Mouse (Mus musculus): ENCODE results near the gene Mrpl51.
A peak's percentile ranks its signal among the peaks of the same experiment; 100 is the strongest.

Mrpl51 gene

DNA sequence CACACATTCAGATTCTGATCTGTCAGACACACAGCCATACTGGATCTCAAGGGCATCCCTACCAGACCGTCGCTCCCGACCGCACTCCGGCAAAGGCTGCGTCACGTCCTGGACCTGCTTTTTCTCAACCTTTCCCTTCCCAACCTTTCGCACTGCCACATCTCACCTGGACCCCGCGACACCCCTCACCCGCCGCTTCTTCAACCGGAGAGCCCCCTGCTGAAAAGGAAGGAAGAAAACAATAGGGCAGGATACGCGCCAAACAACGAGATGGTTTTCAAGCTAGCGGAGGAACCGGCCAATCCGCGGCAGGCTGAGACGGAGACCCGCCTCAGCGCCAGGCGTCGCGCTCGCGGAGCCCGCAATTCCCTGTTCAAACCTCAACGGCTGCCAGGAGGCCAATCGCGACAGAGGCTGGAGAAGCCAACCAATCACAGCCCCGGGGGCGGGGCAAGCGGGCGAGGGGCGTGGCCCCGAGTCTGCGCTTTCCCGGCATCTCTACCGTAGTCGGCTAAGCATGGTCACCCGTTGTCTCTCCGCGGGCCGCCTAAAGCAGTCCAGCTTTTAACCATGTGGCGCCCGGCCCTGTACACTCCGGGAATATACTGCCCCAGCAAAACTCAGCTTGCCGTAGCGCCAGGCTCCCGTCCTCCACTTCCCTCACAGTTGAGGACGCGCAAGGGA, at the start of gene Mrpl51, which contains the start of gene Ncapd2:
Gene Mrpl51 (plus strand): TSS at position 470 of the 684 bp plus-strand sequence.
Gene Ncapd2 (minus strand): TSS at position 370 of the 684 bp plus-strand sequence.
- H3K36me3 ChIP-seq (ENCODE audit: insufficient read depth, low read length) = peaks cover 58% of the 10 kb centered on the region
- H3K4me1 ChIP-seq (replicated peaks; ENCODE audit: low read depth, low read length) = peaks cover 49% of the 10 kb centered on the region
- no peak for TF ChIP-seq NANOG (IDR thresholded peaks at IDR 0.05; ENCODE audit: borderline replicate concordance, low read length)
- TF ChIP-seq POU5F1 (IDR thresholded peaks at IDR 0.05; ENCODE audit: borderline replicate concordance, low read length) = no peak
- no peak for TF ChIP-seq CTCF (conservative IDR thresholded peaks at IDR 0.05; ENCODE audit: low read length)
- peak within 1 kb of the TSS; percentile 96 for H3K4me3 ChIP-seq (replicated peaks; ENCODE audit: low read length)
- no peaks in the 10 kb centered on the region for H3K27me3 ChIP-seq (ENCODE audit: insufficient read depth, low read length)
- H3K9me3 ChIP-seq (ENCODE audit: low read length) = no peaks in the 10 kb centered on the region

DNA sequence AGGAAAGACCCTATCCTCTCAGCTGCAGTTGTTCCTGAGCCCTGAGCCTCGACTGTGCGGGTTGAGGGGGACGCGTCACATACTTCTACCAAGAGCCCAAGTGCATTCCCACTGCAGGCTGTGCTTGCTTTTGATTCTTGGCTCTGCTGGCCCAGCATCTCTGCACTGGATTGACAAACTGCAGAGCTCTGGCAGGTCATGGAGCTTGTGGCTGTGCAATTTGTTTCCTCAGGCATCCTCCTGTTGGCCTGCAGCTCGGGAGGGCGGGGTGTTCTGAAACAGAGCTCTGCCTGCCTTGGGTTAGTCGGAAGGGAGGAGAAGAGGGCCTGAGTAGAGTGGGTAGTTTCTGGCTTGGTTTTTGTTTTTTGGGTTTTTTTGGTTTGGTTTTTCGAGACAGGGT, 49.2 kb upstream of the Mrpl51 start:
- no peak overlapping the region for H3K4me3 ChIP-seq (replicated peaks; ENCODE audit: low read length)
- H3K27me3 ChIP-seq (ENCODE audit: insufficient read depth, low read length) = no peaks in the 10 kb centered on the region
- H3K36me3 ChIP-seq (ENCODE audit: insufficient read depth, low read length) = peaks cover 88% of the 10 kb centered on the region
- no peaks in the 10 kb centered on the region for H3K9me3 ChIP-seq (ENCODE audit: low read length)
- TF ChIP-seq POU5F1 (IDR thresholded peaks at IDR 0.05; ENCODE audit: borderline replicate concordance, low read length) = no peak
- no peak for TF ChIP-seq NANOG (IDR thresholded peaks at IDR 0.05; ENCODE audit: borderline replicate concordance, low read length)
- TF ChIP-seq CTCF (conservative IDR thresholded peaks at IDR 0.05; ENCODE audit: low read length) = no peak
- peaks cover 88% of the 10 kb centered on the region for H3K4me1 ChIP-seq (replicated peaks; ENCODE audit: low read depth, low read length)

DNA sequence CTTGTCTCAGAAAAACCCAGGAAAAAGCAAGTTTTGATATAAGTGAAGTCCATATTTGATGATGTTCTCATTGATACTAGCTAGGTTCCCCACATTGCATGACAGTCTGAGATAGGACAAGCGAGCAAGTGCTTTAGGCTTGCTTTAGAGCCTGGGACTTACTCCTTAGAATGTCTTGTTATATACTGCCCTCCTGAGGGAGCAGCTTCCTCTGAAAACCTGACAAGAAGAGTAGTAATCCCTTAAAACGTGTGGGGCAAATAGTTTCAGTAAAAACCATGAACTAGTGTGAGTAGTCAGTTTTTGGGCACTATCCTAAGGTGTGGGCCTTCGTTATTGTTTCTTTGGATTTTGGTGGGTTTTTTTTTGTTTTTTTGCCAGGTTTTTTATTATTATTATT, 48.5 kb upstream of the Mrpl51 start:
- Histone ChIP-seq H3K9me3 (ENCODE audit: low read length) (no peaks in the 10 kb centered on the region), H3K4me1 (replicated peaks; ENCODE audit: low read depth, low read length) (peaks cover 89% of the 10 kb centered on the region), H3K4me3 (replicated peaks; ENCODE audit: low read length) (no peak overlapping the region), H3K27me3 (ENCODE audit: insufficient read depth, low read length) (no peaks in the 10 kb centered on the region), H3K36me3 (ENCODE audit: insufficient read depth, low read length) (peaks cover 88% of the 10 kb centered on the region)
- TF ChIP-seq POU5F1 (IDR thresholded peaks at IDR 0.05; ENCODE audit: borderline replicate concordance, low read length) (no peak), CTCF (conservative IDR thresholded peaks at IDR 0.05; ENCODE audit: low read length) (no peak), NANOG (IDR thresholded peaks at IDR 0.05; ENCODE audit: borderline replicate concordance, low read length) (no peak)

DNA sequence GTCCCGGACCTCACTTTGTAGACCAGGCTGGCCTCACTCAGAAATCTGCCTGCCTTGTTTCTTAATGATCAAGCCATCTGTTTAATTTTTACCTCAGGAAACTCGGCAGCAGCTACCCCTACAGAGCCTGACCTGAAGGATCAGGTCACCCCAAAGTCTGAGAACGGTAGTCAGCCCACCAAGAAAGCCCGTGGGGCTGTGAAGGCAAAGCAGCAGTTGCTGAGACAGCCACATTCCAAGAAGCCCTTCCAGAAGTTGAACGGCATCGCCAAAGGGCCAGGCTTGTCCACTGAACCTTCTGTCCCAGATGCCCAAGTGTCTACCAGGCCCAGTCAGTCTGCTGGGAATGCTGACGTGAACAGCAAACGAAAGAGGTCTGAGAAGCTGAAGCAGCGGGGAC, 47.7 kb upstream of the Mrpl51 start:
- H3K27me3 ChIP-seq (ENCODE audit: insufficient read depth, low read length) = no peaks in the 10 kb centered on the region
- peaks cover 87% of the 10 kb centered on the region for H3K36me3 ChIP-seq (ENCODE audit: insufficient read depth, low read length)
- peak overlapping the region; percentile 92; the same call in 1 of the 2 replicates for H3K4me3 ChIP-seq (replicated peaks; ENCODE audit: low read length)
- H3K9me3 ChIP-seq (ENCODE audit: low read length) = no peaks in the 10 kb centered on the region
- H3K4me1 ChIP-seq (replicated peaks; ENCODE audit: low read depth, low read length) = peaks cover 89% of the 10 kb centered on the region
- TF ChIP-seq NANOG (IDR thresholded peaks at IDR 0.05; ENCODE audit: borderline replicate concordance, low read length) (no peak), CTCF (conservative IDR thresholded peaks at IDR 0.05; ENCODE audit: low read length) (no peak), POU5F1 (IDR thresholded peaks at IDR 0.05; ENCODE audit: borderline replicate concordance, low read length) (no peak)

DNA sequence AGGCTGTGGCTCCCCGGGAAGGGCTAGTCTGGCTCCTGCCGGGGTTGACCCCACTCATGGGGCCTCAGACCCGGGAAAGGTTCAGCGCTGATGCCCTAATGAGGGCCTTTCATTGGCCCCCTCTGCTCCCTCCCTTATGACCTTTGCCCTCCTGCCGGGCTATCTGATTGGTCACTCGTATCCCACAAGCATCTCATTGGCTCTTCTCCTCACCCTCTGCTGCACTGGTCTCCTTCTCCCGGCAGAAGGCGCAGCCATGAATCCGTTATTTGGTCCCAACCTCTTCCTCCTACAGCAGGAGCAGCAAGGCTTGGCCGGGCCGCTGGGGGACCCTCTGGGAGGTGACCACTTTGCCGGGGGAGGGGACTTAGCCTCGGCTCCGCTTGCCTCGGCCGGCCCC, 46.6 kb upstream of the Mrpl51 start, which contains the start of gene Iffo1:
Gene Iffo1 (plus strand): TSS at position 241 of the 400 bp plus-strand sequence.
- Histone ChIP-seq H3K36me3 (ENCODE audit: insufficient read depth, low read length) (peaks cover 84% of the 10 kb centered on the region), H3K27me3 (ENCODE audit: insufficient read depth, low read length) (no peaks in the 10 kb centered on the region), H3K9me3 (ENCODE audit: low read length) (no peaks in the 10 kb centered on the region), H3K4me3 (replicated peaks; ENCODE audit: low read length) (peak within 1 kb of the TSS; percentile 92), H3K4me1 (replicated peaks; ENCODE audit: low read depth, low read length) (peaks cover 88% of the 10 kb centered on the region)
- TF ChIP-seq CTCF (conservative IDR thresholded peaks at IDR 0.05; ENCODE audit: low read length) = 0 out of 2 replicates have a peak, but pooled peaks have one; percentile 12
- TF ChIP-seq NANOG (IDR thresholded peaks at IDR 0.05; ENCODE audit: borderline replicate concordance, low read length) = no peak

DNA sequence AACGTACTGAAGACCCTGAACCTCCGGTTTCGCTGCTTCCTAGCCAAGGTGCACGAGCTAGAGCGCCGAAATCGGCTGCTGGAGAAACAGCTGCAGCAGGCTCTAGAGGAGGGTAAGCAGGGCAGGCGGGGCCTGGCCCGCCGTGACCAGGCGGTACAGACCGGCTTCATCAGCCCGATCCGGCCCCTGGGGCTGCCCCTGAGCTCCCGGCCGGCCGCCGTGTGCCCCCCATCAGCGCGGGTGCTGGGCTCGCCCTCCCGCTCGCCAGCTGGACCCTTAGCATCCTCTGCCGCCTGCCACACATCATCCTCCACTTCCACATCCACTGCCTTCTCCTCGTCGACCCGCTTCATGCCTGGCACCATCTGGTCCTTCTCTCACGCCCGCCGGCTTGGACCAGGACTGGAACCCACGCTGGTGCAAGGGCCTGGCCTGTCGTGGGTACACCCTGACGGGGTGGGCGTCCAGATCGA, 46.1 kb upstream of the Mrpl51 start:
- Histone ChIP-seq H3K36me3 (ENCODE audit: insufficient read depth, low read length) (peaks cover 78% of the 10 kb centered on the region), H3K9me3 (ENCODE audit: low read length) (no peaks in the 10 kb centered on the region), H3K27me3 (ENCODE audit: insufficient read depth, low read length) (no peaks in the 10 kb centered on the region), H3K4me1 (replicated peaks; ENCODE audit: low read depth, low read length) (peaks cover 87% of the 10 kb centered on the region), H3K4me3 (replicated peaks; ENCODE audit: low read length) (peak overlapping the region; percentile 92)
- TF ChIP-seq NANOG (IDR thresholded peaks at IDR 0.05; ENCODE audit: borderline replicate concordance, low read length) (no peak), CTCF (conservative IDR thresholded peaks at IDR 0.05; ENCODE audit: low read length) (no peak), POU5F1 (IDR thresholded peaks at IDR 0.05; ENCODE audit: borderline replicate concordance, low read length) (no peak)

DNA sequence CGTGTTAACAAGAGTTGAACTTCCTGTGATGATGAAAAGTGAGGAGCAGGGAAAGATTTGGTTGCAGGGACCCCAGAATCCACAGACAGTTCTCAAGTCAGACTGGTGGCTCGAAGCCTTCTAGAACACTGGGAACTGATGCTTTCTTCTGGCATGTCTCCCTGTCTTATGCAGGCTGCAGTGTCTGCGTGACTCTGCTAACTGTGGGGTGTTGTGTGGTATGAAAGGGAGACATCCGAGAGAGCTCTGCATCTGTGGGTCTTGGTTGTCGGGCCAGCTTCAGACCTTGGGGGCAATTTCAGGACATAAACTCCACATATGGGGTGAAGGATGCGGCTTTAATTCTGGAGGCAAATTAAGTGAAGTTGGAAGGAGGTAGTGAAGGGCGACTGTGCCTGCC, 45.5 kb upstream of the Mrpl51 start:
- Histone ChIP-seq H3K4me3 (replicated peaks; ENCODE audit: low read length) (peak overlapping the region; percentile 92), H3K4me1 (replicated peaks; ENCODE audit: low read depth, low read length) (peaks cover 87% of the 10 kb centered on the region), H3K27me3 (ENCODE audit: insufficient read depth, low read length) (no peaks in the 10 kb centered on the region), H3K9me3 (ENCODE audit: low read length) (no peaks in the 10 kb centered on the region), H3K36me3 (ENCODE audit: insufficient read depth, low read length) (peaks cover 75% of the 10 kb centered on the region)
- TF ChIP-seq POU5F1 (IDR thresholded peaks at IDR 0.05; ENCODE audit: borderline replicate concordance, low read length) (no peak), NANOG (IDR thresholded peaks at IDR 0.05; ENCODE audit: borderline replicate concordance, low read length) (no peak), CTCF (conservative IDR thresholded peaks at IDR 0.05; ENCODE audit: low read length) (no peak)

DNA sequence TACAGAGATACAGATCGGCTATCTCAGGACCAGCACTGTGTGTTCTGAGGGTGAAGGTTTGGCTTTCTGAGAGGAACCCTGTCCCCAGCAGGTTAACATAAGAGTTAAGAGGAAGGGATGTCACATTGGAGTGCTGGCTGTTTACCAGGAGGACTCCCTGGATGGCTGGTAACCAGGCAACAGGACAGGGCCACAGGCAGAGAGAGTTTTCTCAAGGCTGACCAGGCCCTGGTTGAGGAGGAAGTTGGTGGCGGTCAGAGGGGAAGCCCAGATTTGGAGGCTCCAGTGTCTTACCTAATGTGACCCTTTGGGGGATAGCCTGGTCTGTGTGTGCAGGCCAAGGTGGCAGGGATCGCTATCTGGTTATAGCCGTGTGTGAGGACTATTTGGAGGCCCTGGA, 44.8 kb upstream of the Mrpl51 start:
- peak overlapping the region; percentile 92 for H3K4me3 ChIP-seq (replicated peaks; ENCODE audit: low read length)
- no peak for TF ChIP-seq POU5F1 (IDR thresholded peaks at IDR 0.05; ENCODE audit: borderline replicate concordance, low read length)
- TF ChIP-seq CTCF (conservative IDR thresholded peaks at IDR 0.05; ENCODE audit: low read length) = no peak
- no peak for TF ChIP-seq NANOG (IDR thresholded peaks at IDR 0.05; ENCODE audit: borderline replicate concordance, low read length)
- H3K9me3 ChIP-seq (ENCODE audit: low read length) = no peaks in the 10 kb centered on the region
- peaks cover 87% of the 10 kb centered on the region for H3K4me1 ChIP-seq (replicated peaks; ENCODE audit: low read depth, low read length)
- peaks cover 73% of the 10 kb centered on the region for H3K36me3 ChIP-seq (ENCODE audit: insufficient read depth, low read length)
- no peaks in the 10 kb centered on the region for H3K27me3 ChIP-seq (ENCODE audit: insufficient read depth, low read length)

Data from E14TG2a.4 (cell line).